Mouse (Mus musculus) intestine, embryonic 16.5 days (tissue): Measurements from ENCODE around the gene Rgma. TPM values are rescaled to one million over a fixed set of nuclear protein-coding genes. Genes with fewer than 3 reads are reported as not detected.

Source experiments
- ATAC-seq: fragments of 200-750 bp; cut with Nextera tagmentation; 2 replicates; pipeline ENCODE4 v1.8.0; 2017; ENCODE audit warnings: moderate TSS enrichment, moderate library complexity
- H3K27ac ChIP-seq: fragments of 300-500 bp; sonication (generic); 2 replicates; pipeline ENCODE4 v1.5.1; 2014; ENCODE audit warnings: mild to moderate bottlenecking, low read length
- H3K27me3 ChIP-seq: fragments of 300-500 bp; sonication (generic); replicated peaks from 2 replicates; pipeline ENCODE4 v1.6.1; 2014; ENCODE audit warnings: low read length, control low read depth, mixed read lengths; ENCODE audit not compliant: control insufficient read depth, insufficient read depth
- H3K36me3 ChIP-seq: fragments of 300-500 bp; sonication (generic); 2 replicates; pipeline ENCODE4 v1.6.1; 2014; ENCODE audit warnings: low read length, control low read depth; ENCODE audit not compliant: control insufficient read depth, insufficient read depth
- H3K4me1 ChIP-seq: fragments of 300-500 bp; sonication (generic); 2 replicates; pipeline ENCODE4 v1.6.1; 2014; ENCODE audit warnings: low read length, control low read depth, mixed read lengths; ENCODE audit not compliant: control insufficient read depth, insufficient read depth
- H3K4me2 ChIP-seq: fragments of 300-500 bp; sonication (generic); 2 replicates; pipeline ENCODE4 v1.6.1; 2014; ENCODE audit warnings: low read depth, low read length, control low read depth
- H3K4me3 ChIP-seq: fragments of 300-500 bp; sonication (generic); 2 replicates; pipeline ENCODE4 v1.5.1; 2014; ENCODE audit warnings: mild to moderate bottlenecking, low read length
- H3K9ac ChIP-seq: fragments of 300-500 bp; sonication (generic); 2 replicates; pipeline ENCODE4 v1.6.1; 2014; ENCODE audit warnings: low read depth, low read length
- H3K9me3 ChIP-seq: fragments of 300-500 bp; sonication (generic); 2 replicates; pipeline ENCODE4 v1.6.1; 2016; ENCODE audit warnings: low read length, control low read depth; ENCODE audit not compliant: control insufficient read depth
- WGBS: fragments of 180-500 bp; shearing (Covaris S2); extraction: QIAGEN DNeasy Blood & Tissue Kit; methylation state at CpG from one replicate; pipeline ENCODE4 v1.1.7; 2014; 5-methylcytosine and 5-hydroxymethylcytosine counted together
- polyA plus RNA-seq: library from polyadenylated mRNA; unstranded; fragments of >200 nt; fragmentation: Nextera tagmentation; extraction: Ambion mirVana; gene quantifications from 2 replicates; pipeline ENCODE4 v1.2.1, GENCODE M21; 2015

Gene Rgma
- polyA plus RNA-seq, 1 experiment from 2014 or later, result 5.3 TPM

DNA sequence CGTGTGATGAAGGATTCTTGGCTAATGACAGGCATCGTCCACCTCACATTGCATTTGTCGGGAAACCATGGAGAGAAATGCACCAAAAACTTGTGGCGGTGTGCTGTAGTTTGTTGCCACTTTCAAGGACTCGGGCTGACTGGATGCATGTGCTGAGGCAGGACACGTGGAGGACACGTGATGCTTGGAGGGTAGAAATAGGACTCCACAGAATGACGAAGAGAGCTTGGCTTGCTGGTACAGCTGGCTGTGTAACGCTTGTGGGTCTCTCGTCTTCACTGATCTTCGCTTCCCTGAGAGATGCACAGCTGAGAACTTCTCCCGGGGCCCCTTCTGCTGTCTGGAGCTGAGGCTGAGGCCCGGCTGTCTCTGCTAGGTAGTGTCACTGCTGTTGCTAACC lies 47.9 kb downstream of the Rgma start:
- Histone ChIP-seq H3K27me3 (no peaks in the 10 kb centered on the region), H3K4me2 (no peak overlapping the region), H3K9ac (no peak overlapping the region), H3K36me3 (peaks cover 8% of the 10 kb centered on the region; the same call in 1 of the 2 replicates), H3K4me3 (no peak overlapping the region), H3K9me3 (no peaks in the 10 kb centered on the region), H3K4me1 (peaks cover 7% of the 10 kb centered on the region), H3K27ac (no peak overlapping the region)
- 71% methylated on average over 13 of the region's 13 CpGs for WGBS
- no peak for ATAC-seq

DNA sequence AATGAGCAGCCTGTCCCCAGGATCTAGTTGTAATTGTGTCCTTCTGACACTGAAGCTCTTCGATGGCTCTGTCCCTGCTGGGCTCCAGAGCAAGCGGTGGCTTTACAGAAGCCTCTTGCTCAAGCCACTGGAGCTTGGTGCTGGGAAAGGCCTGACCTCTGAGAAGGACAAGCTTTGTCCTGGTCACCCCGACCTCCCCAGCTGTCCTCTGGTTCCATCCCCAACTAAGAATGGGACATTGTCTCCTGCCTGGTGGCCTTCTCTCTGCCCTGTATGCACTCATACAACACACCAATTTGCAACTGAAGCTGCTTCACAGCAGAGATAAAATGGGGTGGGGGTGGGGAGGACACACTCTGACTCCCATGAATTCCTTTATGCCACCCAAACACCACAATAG lies 48.9 kb downstream of the Rgma start:
- Histone ChIP-seq H3K27me3 (no peaks in the 10 kb centered on the region), H3K36me3 (peaks cover 16% of the 10 kb centered on the region), H3K4me3 (no peak overlapping the region), H3K27ac (no peak overlapping the region), H3K9ac (no peak overlapping the region), H3K9me3 (no peaks in the 10 kb centered on the region), H3K4me2 (no peak overlapping the region), H3K4me1 (peaks cover 6% of the 10 kb centered on the region)
- 64% methylated on average over 3 of the region's 3 CpGs for WGBS
- no peak for ATAC-seq

DNA sequence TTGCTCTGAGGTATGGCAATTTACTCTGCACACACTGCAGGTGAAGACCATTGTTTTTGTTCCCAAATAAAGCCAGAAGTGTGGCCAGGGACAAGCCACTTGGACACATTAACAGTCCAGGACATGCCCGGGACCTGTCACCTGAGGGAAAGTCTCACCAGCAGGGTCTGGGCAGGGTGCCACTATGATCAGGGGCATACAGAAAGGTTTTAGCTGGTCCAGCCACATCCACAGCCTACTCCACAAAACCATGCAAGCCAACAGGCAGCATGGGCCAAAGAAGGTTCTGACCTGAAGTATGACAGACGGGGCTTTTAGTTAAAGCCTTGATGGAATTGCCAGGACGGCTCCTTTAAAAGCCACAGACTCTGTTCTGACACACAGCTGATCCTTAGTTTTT lies 49.4 kb downstream of the Rgma start:
- peaks cover 20% of the 10 kb centered on the region for H3K36me3 ChIP-seq
- H3K27ac ChIP-seq, result no peak overlapping the region
- no peak overlapping the region for H3K9ac ChIP-seq
- 64% methylated on average over 3 of the region's 3 CpGs for WGBS
- no peaks in the 10 kb centered on the region for H3K9me3 ChIP-seq
- peaks cover 4% of the 10 kb centered on the region; the same call in 1 of the 2 replicates for H3K4me1 ChIP-seq
- H3K4me3 ChIP-seq, result no peak overlapping the region
- no peaks in the 10 kb centered on the region for H3K27me3 ChIP-seq
- H3K4me2 ChIP-seq, result no peak overlapping the region
- ATAC-seq, result no peak

DNA sequence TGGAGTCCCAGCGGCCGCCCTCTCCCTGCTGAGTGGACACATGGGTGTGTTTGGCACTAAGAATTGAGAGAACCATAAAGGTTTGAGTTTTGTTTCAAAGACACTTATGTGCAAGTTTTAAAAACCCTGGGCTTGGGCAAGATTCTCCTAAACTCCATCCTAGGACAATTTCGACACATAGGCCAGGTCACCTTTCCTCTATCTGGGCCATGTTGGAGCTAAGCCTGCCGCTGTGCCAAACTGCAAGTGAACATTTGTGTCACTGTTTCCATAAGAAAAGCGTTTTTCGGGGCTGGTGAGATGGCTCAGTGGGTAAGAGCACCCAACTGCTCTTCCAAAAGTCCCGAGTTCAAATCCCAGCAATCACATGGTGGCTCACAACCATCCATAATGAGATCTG lies 50.1 kb downstream of the Rgma start:
- Histone ChIP-seq H3K4me3 (no peak overlapping the region), H3K9ac (no peak overlapping the region), H3K4me1 (peaks cover 4% of the 10 kb centered on the region; the same call in 1 of the 2 replicates), H3K36me3 (peaks cover 23% of the 10 kb centered on the region), H3K4me2 (no peak overlapping the region), H3K27me3 (no peaks in the 10 kb centered on the region), H3K9me3 (no peaks in the 10 kb centered on the region), H3K27ac (no peak overlapping the region)
- WGBS, result 92% methylated on average over 7 of the region's 7 CpGs
- no peak for ATAC-seq

DNA sequence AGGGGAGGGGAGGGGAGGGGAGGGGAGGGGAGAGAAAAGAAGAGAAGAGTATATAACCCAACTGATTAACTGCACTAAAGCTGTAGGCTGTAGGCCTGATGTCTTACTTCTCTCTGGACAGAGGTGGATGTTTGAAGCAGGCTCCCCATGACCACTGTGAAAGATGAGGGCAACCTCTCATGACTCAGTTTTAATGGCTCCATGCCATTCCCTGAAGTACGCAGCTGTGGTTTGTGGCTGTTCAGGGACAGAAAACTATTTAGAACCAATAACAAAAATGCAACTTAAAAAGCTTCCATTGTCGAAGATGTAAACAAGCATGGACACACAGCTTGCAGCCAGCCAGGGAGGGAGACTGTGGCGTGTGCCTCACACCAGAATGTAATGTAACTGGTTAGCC lies 50.9 kb downstream of the Rgma start:
- peaks cover 23% of the 10 kb centered on the region for H3K36me3 ChIP-seq
- H3K4me2 ChIP-seq, result no peak overlapping the region
- no peak overlapping the region for H3K9ac ChIP-seq
- no peak overlapping the region for H3K4me3 ChIP-seq
- H3K9me3 ChIP-seq, result no peaks in the 10 kb centered on the region
- no peak for ATAC-seq
- H3K27me3 ChIP-seq, result no peaks in the 10 kb centered on the region
- WGBS, result 70% methylated on average over 3 of the region's 3 CpGs
- H3K27ac ChIP-seq, result no peak overlapping the region
- H3K4me1 ChIP-seq, result peaks cover 4% of the 10 kb centered on the region; the same call in 1 of the 2 replicates

DNA sequence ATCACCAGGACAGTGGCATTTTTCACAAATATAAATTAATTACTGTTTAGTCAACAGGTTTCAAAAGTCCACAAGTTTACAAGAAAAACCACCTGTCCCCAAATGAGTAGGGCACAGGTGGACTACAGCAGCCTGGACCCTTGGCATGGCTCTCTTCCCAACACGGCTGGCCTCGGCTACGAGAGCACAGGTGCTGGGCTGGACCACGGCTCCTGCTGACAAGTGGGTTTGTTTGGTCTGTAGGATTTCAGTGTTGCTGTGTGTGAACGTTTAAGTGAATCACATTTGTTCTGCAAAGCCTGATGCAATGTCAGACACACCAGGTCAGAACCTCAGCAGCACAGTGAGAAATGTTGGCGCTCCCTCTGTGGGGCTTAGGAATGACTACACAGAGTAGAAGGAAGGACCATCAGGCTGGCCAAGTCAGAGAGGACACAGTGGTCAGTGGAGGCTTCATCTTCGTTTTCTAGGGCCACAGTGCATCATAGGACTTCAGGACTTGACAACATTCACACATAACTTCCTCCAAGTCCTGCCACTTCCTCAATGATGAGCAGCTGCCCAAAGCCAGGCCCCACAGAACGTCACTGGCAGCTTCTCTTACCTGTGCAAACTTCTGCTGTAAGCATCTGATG lies 51.6 kb downstream of the Rgma start:
- WGBS, result 76% methylated on average over 8 of the region's 8 CpGs
- no peak overlapping the region for H3K4me2 ChIP-seq
- no peak overlapping the region for H3K9ac ChIP-seq
- ATAC-seq, result no peak
- H3K4me3 ChIP-seq, result no peak overlapping the region
- no peaks in the 10 kb centered on the region for H3K27me3 ChIP-seq
- H3K27ac ChIP-seq, result no peak overlapping the region
- peaks cover 4% of the 10 kb centered on the region; the same call in 1 of the 2 replicates for H3K4me1 ChIP-seq
- no peaks in the 10 kb centered on the region for H3K9me3 ChIP-seq
- H3K36me3 ChIP-seq, result peaks cover 23% of the 10 kb centered on the region

DNA sequence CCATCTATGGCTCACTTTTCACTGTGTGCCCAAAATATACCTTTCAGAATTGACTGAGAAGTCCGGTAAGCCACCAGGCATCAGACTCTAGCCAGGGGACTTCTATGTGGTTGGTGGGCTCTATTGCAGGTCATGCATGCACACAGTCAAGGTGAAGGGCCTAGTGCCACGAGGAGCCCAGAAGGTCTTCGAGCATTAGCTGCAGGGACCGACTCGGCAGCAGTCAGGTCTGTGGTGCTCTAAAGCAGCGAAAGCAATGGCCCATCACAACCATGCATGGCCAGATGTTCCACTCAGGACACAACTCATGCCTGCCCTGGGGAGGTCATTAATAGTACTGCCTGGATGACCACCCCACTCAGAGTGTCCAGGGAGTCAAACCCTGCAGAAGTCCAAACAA lies 52.5 kb downstream of the Rgma start:
- WGBS, result 92% methylated on average over 6 of the region's 6 CpGs
- no peaks in the 10 kb centered on the region for H3K4me1 ChIP-seq

DNA sequence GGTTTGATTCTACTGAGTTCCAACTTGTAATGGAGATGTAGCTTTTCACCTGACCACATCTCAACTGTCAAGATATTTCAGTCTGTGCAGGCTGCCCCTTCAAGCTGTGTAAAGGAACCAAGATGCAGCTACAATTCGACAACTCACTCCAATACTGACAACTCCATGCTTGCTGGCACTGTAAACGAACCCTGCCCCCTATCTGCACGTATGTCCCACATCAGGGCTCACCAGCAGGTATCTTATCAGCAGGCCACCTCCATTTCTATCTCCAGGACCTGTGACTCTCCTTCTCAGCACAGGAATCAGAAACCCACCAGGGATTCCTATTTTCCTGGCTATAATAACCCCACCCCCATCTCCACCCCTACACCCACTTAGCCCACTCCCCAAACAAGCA lies 53.2 kb downstream of the Rgma start:
- H3K4me1 ChIP-seq, result no peaks in the 10 kb centered on the region
- H3K9ac ChIP-seq, result no peak overlapping the region
- no peak overlapping the region for H3K4me3 ChIP-seq
- no peaks in the 10 kb centered on the region for H3K9me3 ChIP-seq
- no peaks in the 10 kb centered on the region for H3K27me3 ChIP-seq
- no peak overlapping the region for H3K4me2 ChIP-seq
- H3K27ac ChIP-seq, result no peak overlapping the region
- no peak for ATAC-seq
- peaks cover 23% of the 10 kb centered on the region for H3K36me3 ChIP-seq
- 83% methylated on average over 3 of the region's 3 CpGs for WGBS

More for the DNA sequence above, 52.5 kb downstream of the Rgma start:
- no peak overlapping the region for H3K27ac ChIP-seq
- no peak overlapping the region for H3K4me2 ChIP-seq
- H3K4me3 ChIP-seq, result no peak overlapping the region
- H3K36me3 ChIP-seq, result peaks cover 23% of the 10 kb centered on the region
- no peak for ATAC-seq
- no peaks in the 10 kb centered on the region for H3K9me3 ChIP-seq
- no peaks in the 10 kb centered on the region for H3K27me3 ChIP-seq
- H3K9ac ChIP-seq, result no peak overlapping the region

DNA sequence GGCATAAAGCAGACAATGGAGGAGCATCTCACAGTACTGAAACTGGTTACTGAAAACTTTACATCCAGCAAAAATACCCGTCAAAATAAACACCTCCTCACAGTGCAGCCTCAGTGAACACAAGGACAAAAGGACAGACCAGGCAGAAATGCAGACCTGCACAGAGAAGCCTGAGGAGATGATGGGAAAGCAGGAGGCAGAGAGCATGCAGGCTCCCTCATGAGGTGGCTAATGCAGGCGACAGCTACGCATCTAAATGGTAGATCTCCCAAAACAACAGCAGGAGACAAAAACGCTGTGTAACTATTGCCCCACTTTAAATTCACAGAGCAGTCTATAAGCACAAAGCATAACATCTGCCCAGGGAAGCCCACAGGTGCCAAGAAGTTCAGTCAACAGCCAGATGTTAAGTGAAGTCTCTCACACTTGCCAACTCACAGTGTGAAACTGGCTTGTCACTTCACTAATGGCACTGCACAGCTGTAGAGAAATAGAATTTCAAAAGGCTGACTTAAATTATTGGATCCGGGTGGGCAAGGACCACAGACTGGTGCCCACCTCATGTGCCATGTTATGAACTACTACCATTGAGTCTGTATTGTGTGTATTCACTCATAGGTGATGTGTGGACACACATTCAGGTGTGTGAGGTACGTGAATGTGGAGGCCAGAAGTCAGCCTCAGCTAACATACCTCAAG lies 58.5 kb downstream of the Rgma start:
- Histone ChIP-seq H3K27me3 (no peaks in the 10 kb centered on the region), H3K4me1 (no peaks in the 10 kb centered on the region), H3K27ac (no peak overlapping the region), H3K9me3 (no peaks in the 10 kb centered on the region), H3K4me3 (no peak overlapping the region), H3K36me3 (peaks cover 27% of the 10 kb centered on the region), H3K4me2 (no peak overlapping the region), H3K9ac (no peak overlapping the region)
- WGBS, result 83% methylated on average over 6 of the region's 6 CpGs
- ATAC-seq, result no peak
